ENCODE assay signal across 15 mouse cellular contexts in genomic region chr9:66722869-66723272, GRCm38 (mm10). TPM values are rescaled to one million over a fixed set of nuclear protein-coding genes. Genes with fewer than 3 reads are reported as not detected.
DNase-seq lines count a peak whose midpoint lies in the region; ATAC-seq lines count a peak whose summit lies in the region.
"Had no signal": no experiment of that assay in that cellular context is flagged by ENCODE, and none has a peak within 500 bp of the region (broad histone marks: within the 10 kb centered on the region; RNA-seq: fewer than 3 reads in every experiment).

No protein-coding gene starts in this region.

- H3K4me2 ChIP-seq in forebrain, embryonic 11.5 days (ENCODE audit: low read depth, low read length, severe bottlenecking) = no peak overlapping the region
- H3K4me2 ChIP-seq in forebrain, embryonic 14.5 days (ENCODE audit: low read length) = no peak overlapping the region

- H3K27me3 ChIP-seq in forebrain, embryonic 10.5 days (ENCODE audit: poor library complexity, severe bottlenecking) = no peaks in the 10 kb centered on the region
- no peaks in the 10 kb centered on the region for H3K27me3 ChIP-seq in forebrain, embryonic 11.5 days (ENCODE audit: control insufficient read depth, insufficient read depth, low read length)
- H3K27me3 ChIP-seq in forebrain, embryonic 14.5 days (replicated peaks; ENCODE audit: control insufficient read depth, insufficient read depth, low read length) = no peaks in the 10 kb centered on the region
- no peaks in the 10 kb centered on the region for H3K27me3 ChIP-seq in midbrain, embryonic 10.5 days (ENCODE audit: low read depth, poor library complexity, severe bottlenecking)

- DNase-seq in forebrain, embryonic 10.5 days (ENCODE audit: extremely low spot score, low spot score) = no peak
- no peak for DNase-seq in forebrain, embryonic 11.5 days (ENCODE audit: low spot score)
- DNase-seq in Muller cell, postnatal 12 days (ENCODE audit: inconsistent ontology term) = peak; percentile 75
- DNase-seq in forebrain, embryonic 14.5 days (ENCODE audit: low spot score) = peak; percentile 74
- DNase-seq in kidney, postnatal 10 days = peak; percentile 32
- DNase-seq in lung, postnatal 4 days = no peak
- no peak for DNase-seq in midbrain, embryonic 10.5 days (ENCODE audit: low spot score)
- DNase-seq in layer of hippocampus, postnatal 10 days (ENCODE audit: low spot score in 2 of 2) = no peak
- DNase-seq: cerebellum, adult 11-12 months; heart, adult 18-20 months; right cerebral cortex, postnatal 4 days; thymus, postnatal 36 days had no signal

- H3K9me3 ChIP-seq in forebrain, embryonic 10.5 days = no peaks in the 10 kb centered on the region
- no peaks in the 10 kb centered on the region for H3K9me3 ChIP-seq in forebrain, embryonic 11.5 days (ENCODE audit: control insufficient read depth, low read length)
- H3K9me3 ChIP-seq in forebrain, embryonic 14.5 days (replicated peaks; ENCODE audit: control insufficient read depth, low read length) = no peaks in the 10 kb centered on the region
- no peaks in the 10 kb centered on the region for H3K9me3 ChIP-seq in midbrain, embryonic 10.5 days (replicated peaks)

- H3K9ac ChIP-seq in forebrain, embryonic 11.5 days (ENCODE audit: low read length) = no peak overlapping the region
- no peak overlapping the region for H3K9ac ChIP-seq in forebrain, embryonic 14.5 days (ENCODE audit: low read length)
- H3K9ac ChIP-seq: liver, embryonic 14.5 days had no signal

- peak overlapping the region; percentile 66; the same call in 1 of the 2 replicates for H3K27ac ChIP-seq in forebrain, embryonic 10.5 days
- H3K27ac ChIP-seq in forebrain, embryonic 11.5 days (ENCODE audit: low read depth, low read length) = no peak overlapping the region
- H3K27ac ChIP-seq in forebrain, embryonic 14.5 days (ENCODE audit: low read depth, low read length) = 0 out of 2 replicates have a peak overlapping the region, but pooled peaks have one; percentile 33
- no peak overlapping the region for H3K27ac ChIP-seq in midbrain, embryonic 10.5 days (replicated peaks)
- H3K27ac ChIP-seq: liver, embryonic 14.5 days; macrophage had no signal

- H3K4me1 ChIP-seq in forebrain, embryonic 10.5 days = peaks cover 24% of the 10 kb centered on the region
- no peaks in the 10 kb centered on the region; the same call in 1 of the 2 replicates for H3K4me1 ChIP-seq in forebrain, embryonic 11.5 days (replicated peaks; ENCODE audit: control insufficient read depth, insufficient read depth, low read length)
- H3K4me1 ChIP-seq in forebrain, embryonic 14.5 days (ENCODE audit: control insufficient read depth, insufficient read depth, low read length) = peaks cover 5% of the 10 kb centered on the region; the same call in 1 of the 2 replicates
- peaks cover 10% of the 10 kb centered on the region; the same call in 1 of the 2 replicates for H3K4me1 ChIP-seq in midbrain, embryonic 10.5 days

- ATAC-seq in forebrain, embryonic 11.5 days (replicated peaks; ENCODE audit: low FRiP score) = no peak
- ATAC-seq in forebrain, embryonic 14.5 days = peak; percentile 71

- H3K36me3 ChIP-seq in forebrain, embryonic 10.5 days (replicated peaks) = 0 out of 2 replicates have a peak, but pooled peaks cover 3% of the 10 kb centered on the region
- no peaks in the 10 kb centered on the region for H3K36me3 ChIP-seq in forebrain, embryonic 11.5 days (ENCODE audit: control insufficient read depth, insufficient read depth, low read length)
- no peaks in the 10 kb centered on the region for H3K36me3 ChIP-seq in forebrain, embryonic 14.5 days (ENCODE audit: control insufficient read depth, insufficient read depth, low read length)
- no peaks in the 10 kb centered on the region for H3K36me3 ChIP-seq in midbrain, embryonic 10.5 days

- WGBS in forebrain, embryonic 10.5 days = 66% methylated on average over 5 of the region's 5 CpGs
- 64% methylated on average over 5 of the region's 5 CpGs for WGBS in forebrain, embryonic 11.5 days
- WGBS in forebrain, embryonic 14.5 days = 17% methylated on average over 5 of the region's 5 CpGs
- WGBS in midbrain, embryonic 10.5 days = 84% methylated on average over 5 of the region's 5 CpGs

- H3K4me3 ChIP-seq in forebrain, embryonic 10.5 days = no peak overlapping the region
- H3K4me3 ChIP-seq in forebrain, embryonic 11.5 days (ENCODE audit: low read depth, low read length) = no peak overlapping the region
- no peak overlapping the region for H3K4me3 ChIP-seq in forebrain, embryonic 14.5 days (ENCODE audit: low read depth, low read length)
- no peak overlapping the region for H3K4me3 ChIP-seq in midbrain, embryonic 10.5 days

RNA-seq across cellular contexts. Expression of gene Car12, which starts 9.4 kb away (rescaled TPM):
- polyA plus RNA-seq in forebrain, embryonic 10.5 days (2016; fragmentation: Nextera tagmentation; extraction: Ambion mirVana) = 6.8 and 7.4 TPM in 2 replicates
- polyA plus RNA-seq in forebrain, embryonic 11.5 days (2014; fragmentation: Nextera tagmentation; extraction: Ambion mirVana) = 0.71 and 1.1 TPM in 2 replicates
- polyA plus RNA-seq in forebrain, embryonic 14.5 days (2014; fragmentation: Nextera tagmentation; extraction: Ambion mirVana) = 2.6 and 3.3 TPM in 2 replicates
- 0.93 and 1.5 TPM in 2 replicates for polyA plus RNA-seq in midbrain, embryonic 10.5 days (2016; fragmentation: Nextera tagmentation; extraction: Ambion mirVana)
- 10 to 100 TPM; 26.1 to 30.4 TPM for total RNA-seq in layer of hippocampus, postnatal 10 days (2021)
- total RNA-seq: heart, adult 18-20 months; monocyte, adult 5-6 weeks had no signal

Comparison
In these comparisons a context has a peak if more than half of its experiments do, and no peak if none do; other contexts are left out.
1. DNase-seq: peak in Muller cell, postnatal 12 days (single experiment), forebrain, embryonic 14.5 days (single experiment) and kidney, postnatal 10 days (single experiment); none in forebrain, embryonic 10.5 days (single experiment), forebrain, embryonic 11.5 days (single experiment), lung, postnatal 4 days (0 of 2), midbrain, embryonic 10.5 days (single experiment) and layer of hippocampus, postnatal 10 days (0 of 2).
2. H3K27ac ChIP-seq: peak in forebrain, embryonic 10.5 days (single experiment) and forebrain, embryonic 14.5 days (single experiment); none in forebrain, embryonic 11.5 days (single experiment) and midbrain, embryonic 10.5 days (single experiment).